Mouse (Mus musculus): ENCODE data around the gene Tpx2.

Gene Tpx2

DNA sequence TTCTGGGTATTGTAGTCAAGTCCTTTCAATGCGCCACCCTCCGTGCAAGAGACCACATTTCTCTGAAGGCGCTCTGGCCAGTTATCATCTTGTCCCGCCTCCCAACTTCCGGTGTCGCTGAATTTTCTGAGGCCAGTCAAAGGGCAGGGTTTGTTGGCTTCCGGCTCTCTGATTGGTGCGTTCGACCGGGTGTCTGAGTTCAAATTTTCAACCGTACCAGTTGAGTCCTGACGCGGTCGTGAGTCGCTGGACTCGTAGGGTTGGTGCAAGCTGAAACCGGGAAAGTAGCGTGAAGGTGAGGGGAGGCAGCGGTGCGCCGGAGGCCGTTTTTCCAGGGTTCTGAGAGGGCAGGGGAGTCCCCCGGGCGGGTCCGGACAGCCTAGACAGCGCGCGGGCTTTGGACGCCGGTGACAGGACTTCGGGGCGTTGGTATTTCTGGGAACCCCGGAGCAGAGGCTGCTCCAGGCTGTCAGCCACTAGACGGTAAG lies at the start of gene Tpx2:
Tpx2 (plus strand) TSS at position 150 of the 488 bp plus-strand sequence.
- DNase-seq, result peak; percentile 95

GRCm38 (mm10) chr2:152799954-152800761 lies 47.6 kb upstream of the Tpx2 start:
- DNase-seq, result no peak

- no peak for DNase-seq
These were observed 47.0 kb upstream of the Tpx2 start for GRCm38 (mm10) chr2:152800762-152801113.

DNA sequence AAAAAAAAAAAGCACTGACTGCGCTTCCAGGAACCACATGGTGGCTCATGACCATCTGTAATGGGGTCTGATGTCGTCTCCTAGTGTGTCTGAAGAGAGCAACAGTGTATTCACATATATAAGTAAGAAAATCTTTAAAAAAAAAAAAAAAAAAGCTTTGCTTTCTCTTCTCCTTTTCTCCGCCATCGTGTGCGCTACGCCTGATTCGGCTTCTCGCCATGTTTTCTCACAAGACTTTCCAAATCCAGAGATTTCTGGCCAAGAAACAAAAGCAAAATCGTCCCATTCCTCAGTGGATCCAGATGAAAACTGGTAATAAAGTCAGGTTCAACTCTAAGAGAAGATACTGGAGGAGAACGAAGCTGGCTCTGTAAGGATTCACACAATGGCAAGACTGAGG lies 45.5 kb upstream of the Tpx2 start:
- no peak for DNase-seq

GRCm38 (mm10) chr2:152803081-152803480 lies 44.7 kb upstream of the Tpx2 start:
- no peak for DNase-seq

- peak; percentile 90 for DNase-seq
These were observed 43.2 kb upstream of the Tpx2 start for GRCm38 (mm10) chr2:152804408-152805110.

GRCm38 (mm10) chr2:152805111-152805490 lies 42.7 kb upstream of the Tpx2 start:
- no peak for DNase-seq

DNA sequence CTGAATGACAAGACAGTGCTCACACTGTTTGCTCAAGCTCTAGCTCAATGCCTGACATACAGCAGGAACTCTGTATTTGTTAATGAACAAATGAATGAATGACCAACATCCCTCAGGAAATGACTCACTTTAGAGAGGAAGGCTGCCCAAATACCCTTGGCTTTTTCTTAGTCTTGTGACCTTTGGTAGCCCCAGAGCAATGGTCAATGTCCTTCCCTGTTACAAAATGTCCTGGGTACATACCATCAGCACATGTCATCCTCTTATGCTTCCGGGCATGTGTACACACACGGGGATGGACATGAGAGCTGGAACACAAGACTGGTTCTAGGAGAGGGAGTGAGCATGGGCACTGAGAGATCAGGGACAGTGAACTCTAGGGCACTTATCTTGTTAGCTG lies 41.7 kb upstream of the Tpx2 start:
- DNase-seq, result no peak

- no peak for DNase-seq
These were observed 39.6 kb upstream of the Tpx2 start for GRCm38 (mm10) chr2:152808178-152808577.

DNA sequence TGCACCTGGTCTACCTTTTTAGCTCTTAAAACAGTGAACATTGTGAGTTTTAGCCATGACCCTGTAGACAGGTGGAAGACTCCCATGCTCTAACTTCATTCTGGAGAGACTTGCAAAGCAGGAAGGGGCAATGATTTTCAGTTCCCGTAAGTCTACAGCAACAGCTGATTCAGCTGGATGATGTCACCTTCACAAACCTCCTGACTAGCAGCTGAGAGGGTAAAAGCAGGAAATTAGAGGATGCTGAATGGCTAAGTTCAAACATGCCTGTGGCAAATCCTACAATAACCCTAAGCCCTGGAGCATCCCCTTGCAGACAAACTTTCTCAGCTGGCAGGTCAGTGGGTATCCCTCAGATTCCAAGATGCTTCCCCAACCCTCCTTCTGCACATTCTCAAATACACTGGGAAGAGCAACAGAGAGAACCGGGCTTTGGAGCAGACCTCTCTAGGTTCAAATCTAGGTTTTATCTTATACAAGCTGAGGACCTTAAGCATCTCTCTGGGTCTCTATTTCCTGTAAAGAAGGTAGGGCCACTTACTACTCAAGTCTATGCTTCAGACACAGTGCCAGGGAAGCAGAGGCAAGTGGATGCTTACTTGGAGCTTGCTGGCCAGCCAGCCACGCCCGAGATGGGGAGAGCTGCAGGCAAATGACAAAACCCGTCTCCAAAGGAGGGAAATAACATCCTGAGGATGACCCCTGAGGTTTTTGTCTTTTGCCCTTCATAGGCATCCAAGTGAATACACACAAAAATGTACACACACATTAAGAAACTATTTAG lies 37.4 kb upstream of the Tpx2 start:
- no peak for DNase-seq

DNA sequence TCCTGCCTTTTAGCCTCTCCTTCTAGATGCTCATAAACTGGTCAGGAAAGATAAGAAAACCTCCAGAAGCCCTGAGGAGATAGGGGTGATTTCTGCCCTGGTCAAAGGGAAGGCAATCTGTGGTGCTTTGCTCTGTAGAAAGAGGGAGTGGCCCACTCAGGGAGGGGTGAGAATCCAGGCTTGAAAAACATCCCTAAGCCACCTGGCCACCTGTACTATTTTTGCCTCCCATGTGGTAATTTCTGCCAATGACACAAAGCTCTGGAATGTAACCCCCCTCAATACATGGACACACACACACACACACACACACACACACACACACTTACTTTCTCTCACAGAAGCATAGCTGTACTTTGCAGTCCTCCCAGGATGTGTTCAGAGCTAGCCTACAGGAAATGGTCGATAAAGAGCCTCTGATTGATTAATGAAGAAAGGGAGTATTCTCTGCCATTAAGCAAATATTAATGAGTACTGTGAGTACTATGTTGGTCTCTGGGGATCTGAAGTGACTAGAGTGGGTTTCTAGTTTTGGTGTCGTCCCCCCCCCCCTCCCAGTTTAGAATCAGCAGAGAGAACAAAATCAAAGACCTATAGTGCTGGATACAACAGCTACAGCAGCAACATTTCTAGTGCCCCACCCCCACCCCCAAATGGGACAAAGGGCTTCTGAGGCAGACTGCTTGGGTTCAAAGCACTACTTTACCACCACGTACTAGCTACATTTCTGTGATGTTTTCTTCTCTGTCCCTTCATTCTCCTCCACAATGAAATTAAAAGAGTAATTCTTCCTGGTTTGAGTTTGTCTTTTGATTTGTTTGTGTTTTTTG lies 36.2 kb upstream of the Tpx2 start:
- DNase-seq, result no peak

GRCm38 (mm10) chr2:152813232-152813631 lies 34.5 kb upstream of the Tpx2 start:
- no peak for DNase-seq

DNA sequence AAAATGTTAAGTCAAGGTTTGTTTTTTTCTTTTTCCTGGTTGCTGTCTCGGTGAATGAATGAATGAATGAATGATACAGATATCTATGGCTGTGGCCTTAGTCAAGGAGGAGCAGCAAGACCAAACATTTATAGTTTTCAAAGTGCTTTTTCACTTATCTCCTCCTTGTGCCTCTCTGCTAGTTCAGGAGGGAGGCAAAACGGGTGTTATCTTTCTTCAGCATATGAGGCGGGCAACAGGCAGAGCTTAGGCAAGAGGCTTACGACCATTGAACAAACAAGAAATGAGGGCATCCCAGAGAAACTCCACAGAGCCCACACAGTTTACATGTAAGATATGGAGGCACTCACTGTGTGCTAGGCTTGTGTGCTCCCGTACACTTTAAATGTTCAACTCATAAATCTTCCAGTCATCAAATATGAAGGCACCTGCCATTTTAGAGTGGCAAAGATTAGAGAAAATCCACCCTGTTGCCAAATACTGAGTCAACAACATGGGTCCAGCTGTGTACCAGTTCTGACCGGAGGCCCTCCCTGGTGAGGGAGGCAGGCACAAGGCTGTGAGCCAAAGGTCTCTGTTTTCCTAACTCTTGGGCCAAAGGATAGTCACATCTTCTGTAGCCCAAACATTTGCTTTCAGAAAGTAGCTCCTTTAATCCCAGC lies 33.4 kb upstream of the Tpx2 start:
- DNase-seq, result no peak

- DNase-seq, result no peak
These were observed 31.7 kb upstream of the Tpx2 start for GRCm38 (mm10) chr2:152815879-152816656.

- DNase-seq, result no peak
These were observed 31.0 kb upstream of the Tpx2 start for GRCm38 (mm10) chr2:152816657-152817348.

DNA sequence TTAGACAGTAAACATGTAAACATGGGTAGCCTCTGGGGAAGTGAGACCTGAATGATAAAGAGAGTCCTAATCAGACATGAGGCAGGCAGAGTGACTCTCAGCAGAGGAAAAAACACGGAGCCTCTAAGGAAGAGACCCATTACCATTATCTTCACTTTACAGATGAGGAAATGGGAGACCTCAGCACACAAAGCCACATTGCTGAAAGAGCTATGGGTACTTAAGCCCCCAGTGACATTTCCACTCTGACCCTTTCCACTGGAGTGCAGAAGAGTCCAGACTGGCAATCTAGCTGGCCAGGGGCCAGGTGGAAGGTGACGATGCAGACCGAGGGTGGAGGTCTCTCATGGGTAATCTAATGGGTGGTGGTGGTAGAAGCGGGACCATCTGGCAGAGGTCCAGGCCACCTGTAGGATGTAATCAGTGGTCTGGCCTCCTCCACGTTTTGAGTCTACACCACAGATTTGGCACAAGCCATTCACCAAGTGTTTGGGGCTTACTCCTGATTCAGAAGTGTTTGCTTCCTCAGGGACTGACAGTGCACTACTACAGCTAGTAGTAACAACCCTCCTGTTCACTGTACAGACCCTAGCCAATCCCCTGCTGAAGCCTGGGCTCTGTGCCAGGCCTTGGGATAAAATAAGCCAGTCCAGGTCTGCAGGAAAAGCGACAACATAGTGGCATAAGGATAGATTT lies 30.0 kb upstream of the Tpx2 start:
- DNase-seq, result peak; percentile 86

DNA sequence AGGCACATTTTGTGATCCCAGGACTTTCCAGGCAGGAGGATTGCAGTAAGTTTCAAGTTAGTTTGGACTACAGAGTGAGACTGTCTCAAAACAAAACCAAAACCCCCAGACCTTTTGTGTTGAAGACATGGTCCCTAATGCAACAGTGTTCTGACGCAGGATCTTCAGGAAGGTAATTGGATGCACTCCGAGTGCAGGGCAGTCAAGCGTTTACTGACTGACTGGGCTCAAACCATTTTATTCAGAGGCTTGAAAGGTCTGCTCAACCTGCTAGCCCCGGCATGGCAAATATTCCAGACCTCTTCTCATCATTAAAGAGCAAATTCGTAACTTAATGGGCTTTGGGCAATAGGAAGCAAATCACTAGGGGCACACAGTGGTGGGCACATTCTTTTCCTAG lies 29.1 kb upstream of the Tpx2 start:
- DNase-seq, result no peak

GRCm38 (mm10) chr2:152819097-152819624 lies 28.6 kb upstream of the Tpx2 start:
- no peak for DNase-seq

GRCm38 (mm10) chr2:152819926-152820325 lies 27.8 kb upstream of the Tpx2 start:
- DNase-seq, result no peak

- no peak for DNase-seq
These were observed 27.4 kb upstream of the Tpx2 start for GRCm38 (mm10) chr2:152820369-152820768.
